Mouse (Mus musculus) small intestine, adult 2 months (tissue): ENCODE data around the gene Hoxc6. TPM values are rescaled to one million over a fixed set of nuclear protein-coding genes. Genes with fewer than 3 reads are reported as not detected.
A peak's percentile ranks its signal among the peaks of the same experiment; 100 is the strongest.

ENCODE experiments used
- H3K27ac ChIP-seq: fragments of 200-500 bp; 2 replicates; pipeline ENCODE4 v1.5.1; 2012; ENCODE audit warnings: low read depth, low read length, control low read depth, inconsistent platforms; ENCODE audit not compliant: insufficient read depth
- H3K27me3 ChIP-seq: fragments of 200-500 bp; 2 replicates; pipeline ENCODE4 v1.6.1; 2012; ENCODE audit warnings: mild to moderate bottlenecking, moderate library complexity, low read length, inconsistent platforms; ENCODE audit not compliant: control insufficient read depth, insufficient read depth
- H3K36me3 ChIP-seq: fragments of 200-500 bp; 2 replicates; pipeline ENCODE4 v1.6.1; 2012; ENCODE audit warnings: mild to moderate bottlenecking, low read length, control low read depth, inconsistent platforms; ENCODE audit not compliant: control insufficient read depth, insufficient read depth
- H3K4me1 ChIP-seq: fragments of 200-500 bp; 2 replicates; pipeline ENCODE4 v1.6.1; 2012; ENCODE audit warnings: low read length, inconsistent platforms, mixed read lengths; ENCODE audit not compliant: control insufficient read depth, insufficient read depth, insufficient read length
- H3K4me3 ChIP-seq: fragments of 200-500 bp; 2 replicates; pipeline ENCODE4 v1.5.1; 2012; ENCODE audit warnings: low read depth, mild to moderate bottlenecking, control low read depth, inconsistent platforms, low read length, moderate library complexity
- CTCF ChIP-seq: fragments of 200-500 bp; IDR thresholded peaks from 2 replicates; pipeline ENCODE4 v1.5.1; 2012; ENCODE audit warnings: low read depth, mild to moderate bottlenecking, control low read depth, inconsistent platforms, low read length, moderate library complexity, mixed read lengths; ENCODE audit not compliant: insufficient replicate concordance, insufficient read length; ENCODE audit errors: extremely low read depth
- POLR2A ChIP-seq: fragments of 200-500 bp; IDR thresholded peaks from 2 replicates; pipeline ENCODE4 v1.6.1; 2012; ENCODE audit warnings: low read depth, mild to moderate bottlenecking, control low read depth, inconsistent platforms, low read length, moderate library complexity
- WGBS: fragments of 180-500 bp; shearing (Covaris S2); methylation state at CpG from one replicate; pipeline ENCODE4 v1.1.7; 2018; 5-methylcytosine and 5-hydroxymethylcytosine counted together
- polyA plus RNA-seq: library from polyadenylated mRNA; depleted of rRNA; stranded (reverse); fragments of >200 nt; gene quantifications from 2 replicates; pipeline ENCODE4 v1.2.3, GENCODE M21; 2012

Gene Hoxc6
- polyA plus RNA-seq, 1 experiment, result 5.0 TPM

- H3K36me3 ChIP-seq, result no peaks in the 10 kb centered on the region
- no peaks in the 10 kb centered on the region for H3K4me1 ChIP-seq
- 4% methylated on average over 69 of the region's 69 CpGs for whole genome bisulfite sequencing
- peaks cover 73% of the 10 kb centered on the region for H3K27me3 ChIP-seq
- peak within 1 kb of the TSS; percentile 46 for H3K4me3 ChIP-seq
- TF ChIP-seq POLR2A, result no peak
- TF ChIP-seq CTCF, result no peak
- H3K27ac ChIP-seq, result no peak within 1 kb of the TSS; the same call in 1 of the 2 replicates
Measured at GRCm38 (mm10) chr15:102990461-102991397, 7.3 kb upstream of the Hoxc6 start, which contains the start of gene Hoxc8. TSS of gene Hoxc8 (plus strand) at chr15:102990607.

- Histone ChIP-seq H3K27me3 (peaks cover 72% of the 10 kb centered on the region), H3K4me1 (no peaks in the 10 kb centered on the region), H3K4me3 (peak overlapping the region; percentile 3; the same call in 1 of the 2 replicates), H3K27ac (no peak overlapping the region; the same call in 1 of the 2 replicates), H3K36me3 (no peaks in the 10 kb centered on the region)
- 9% methylated on average over 7 of the region's 7 CpGs for WGBS
- TF ChIP-seq POLR2A, result no peak
- no peak for TF ChIP-seq CTCF
Measured at GRCm38 (mm10) chr15:102991782-102992181, 6.3 kb upstream of the Hoxc6 start.

- 6% methylated on average over 11 of the region's 11 CpGs for WGBS
- TF ChIP-seq CTCF, result no peak
- no peak for TF ChIP-seq POLR2A
- Histone ChIP-seq H3K27ac (no peak overlapping the region; the same call in 1 of the 2 replicates), H3K27me3 (peaks cover 72% of the 10 kb centered on the region), H3K4me3 (peak overlapping the region; percentile 27; the same call in 1 of the 2 replicates), H3K36me3 (no peaks in the 10 kb centered on the region), H3K4me1 (no peaks in the 10 kb centered on the region)
Measured at GRCm38 (mm10) chr15:102992206-102992605, 5.9 kb upstream of the Hoxc6 start.

GRCm38 (mm10) chr15:102992863-102993262 is 5.2 kb upstream of the Hoxc6 start:
- WGBS, result 2% methylated on average over 3 of the region's 3 CpGs
- no peaks in the 10 kb centered on the region for H3K4me1 ChIP-seq
- H3K27ac ChIP-seq, result no peak overlapping the region
- H3K27me3 ChIP-seq, result peaks cover 72% of the 10 kb centered on the region
- H3K36me3 ChIP-seq, result no peaks in the 10 kb centered on the region
- no peak overlapping the region for H3K4me3 ChIP-seq
- no peak for TF ChIP-seq POLR2A

- peaks cover 80% of the 10 kb centered on the region for H3K27me3 ChIP-seq
Measured at GRCm38 (mm10) chr15:102996548-102996947, 1.5 kb upstream of the Hoxc6 start.

GRCm38 (mm10) chr15:102997431-102997830 is 626 bp upstream of the Hoxc6 start:
- Histone ChIP-seq H3K4me1 (peaks cover 3% of the 10 kb centered on the region; the same call in 1 of the 2 replicates), H3K4me3 (no peak overlapping the region), H3K36me3 (no peaks in the 10 kb centered on the region), H3K27me3 (peaks cover 78% of the 10 kb centered on the region), H3K27ac (no peak overlapping the region)
- no peak for TF ChIP-seq CTCF
- TF ChIP-seq POLR2A, result no peak
- 18% methylated on average over 3 of the region's 3 CpGs for WGBS

More at GRCm38 (mm10) chr15:102996548-102996947, 1.5 kb upstream of the Hoxc6 start:
- no peak overlapping the region for H3K27ac ChIP-seq
- H3K4me3 ChIP-seq, result no peak overlapping the region
- 6% methylated on average over 9 of the region's 9 CpGs for WGBS
- TF ChIP-seq CTCF, result no peak
- no peak for TF ChIP-seq POLR2A
- no peaks in the 10 kb centered on the region for H3K36me3 ChIP-seq
- H3K4me1 ChIP-seq, result peaks cover 3% of the 10 kb centered on the region; the same call in 1 of the 2 replicates

GRCm38 (mm10) chr15:102998608-102999182 is 638 bp downstream of the Hoxc6 start:
- Histone ChIP-seq H3K4me1 (peaks cover 3% of the 10 kb centered on the region; the same call in 1 of the 2 replicates), H3K36me3 (no peaks in the 10 kb centered on the region), H3K4me3 (peak overlapping the region; percentile 57), H3K27me3 (peaks cover 80% of the 10 kb centered on the region), H3K27ac (peak overlapping the region; percentile 71)
- WGBS, result 2% methylated on average over 19 of the region's 19 CpGs
- TF ChIP-seq POLR2A (no peak), CTCF (no peak)
